Mouse (Mus musculus) fibroblast of lung, adult 2 months (primary cell): ENCODE measurements around the gene Them5.

Experiments
- DNase-seq: peaks from one replicate; pipeline ENCODE4 v3.0.0-alpha.2; 2011; ENCODE audit warnings: low read depth

The Them5 gene

DNA sequence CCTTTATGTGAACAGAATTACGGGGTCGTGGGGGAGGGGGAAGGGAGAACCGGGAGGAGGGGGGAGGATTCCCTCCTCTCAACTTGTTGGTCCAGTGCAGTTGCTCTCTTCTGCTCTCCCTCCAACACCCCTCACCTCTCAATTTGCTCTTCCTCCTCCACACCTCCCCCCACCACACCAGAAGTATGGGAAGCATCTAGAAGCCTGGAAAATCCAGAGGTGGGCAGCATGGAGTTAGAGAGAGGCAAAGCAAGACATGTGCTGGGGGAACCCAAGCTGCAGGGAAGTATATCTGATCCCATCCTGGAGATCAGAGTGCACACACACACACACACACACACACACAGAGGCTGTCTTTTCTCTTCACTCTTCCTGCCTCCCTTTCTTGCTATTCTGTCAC, 30.1 kb downstream of the Them5 start:
- no peak for DNase-seq

DNA sequence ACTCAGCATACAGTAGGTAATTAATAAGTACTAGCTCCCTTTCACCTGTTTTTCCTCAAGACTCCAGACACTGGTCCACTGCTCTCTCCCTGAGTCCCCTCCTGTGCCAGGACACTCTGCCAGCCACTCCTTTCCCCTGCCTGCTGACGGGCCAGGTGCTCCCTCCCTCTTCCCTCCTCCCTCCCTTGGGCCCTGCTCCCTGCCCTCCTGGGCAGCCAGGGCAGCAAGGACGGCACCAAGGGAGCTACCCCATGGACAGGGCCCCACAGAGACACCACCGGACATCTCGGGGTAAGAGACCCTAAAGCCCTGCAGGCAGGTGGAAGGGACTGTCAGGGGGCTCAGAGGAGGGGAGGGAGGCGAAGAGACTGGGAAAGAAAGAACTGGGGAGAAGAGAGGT, 30.7 kb downstream of the Them5 start, which contains the start of gene Rorc:
TSS of gene Rorc (plus strand) at position 154 of the 400 bp plus-strand sequence.
- no peak for DNase-seq

GRCm38 (mm10) chr3:94373090-94373489, 31.2 kb downstream of the Them5 start:
- DNase-seq = no peak

DNA sequence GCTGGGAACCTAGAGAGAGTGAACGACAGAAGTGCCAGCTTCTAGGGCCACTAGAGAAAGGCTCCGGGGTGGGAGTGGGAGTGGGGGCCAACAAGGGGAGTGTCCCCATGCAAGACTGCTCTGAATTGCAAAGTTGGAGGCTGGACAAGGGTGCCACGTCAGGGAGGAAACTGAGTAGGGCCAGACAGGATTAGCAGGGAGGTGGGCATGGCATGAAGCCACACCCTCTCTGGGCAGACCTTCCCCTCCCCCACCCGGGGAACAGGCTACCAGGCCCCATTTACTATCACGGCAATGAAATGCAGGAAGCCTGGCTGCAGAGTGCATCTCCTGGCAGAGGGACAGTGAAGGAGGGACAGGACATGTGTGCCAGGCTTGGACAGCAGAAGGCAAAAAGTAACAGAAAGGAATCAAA, 31.7 kb downstream of the Them5 start:
- DNase-seq = no peak

GRCm38 (mm10) chr3:94374636-94375035, 32.7 kb downstream of the Them5 start:
- DNase-seq = no peak

DNA sequence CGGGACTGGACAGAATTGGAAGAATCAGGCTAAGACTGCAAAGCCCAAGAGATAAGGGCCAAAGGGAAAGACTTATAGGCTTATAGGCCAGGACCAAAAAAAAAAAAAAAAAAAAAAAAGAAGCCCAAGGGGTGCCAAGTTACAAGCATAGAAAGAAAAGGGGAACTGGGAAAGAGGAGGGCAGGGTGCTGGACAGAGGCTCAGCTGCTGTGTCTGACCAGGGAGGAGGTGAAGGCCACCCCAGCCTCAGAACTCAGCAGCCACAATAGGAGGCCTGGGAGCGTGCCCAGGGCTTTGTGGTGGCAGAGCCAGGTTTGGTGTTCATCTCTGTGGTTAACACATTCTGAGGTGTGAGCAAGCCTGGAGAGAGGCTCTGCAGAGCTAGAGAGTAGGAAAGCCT, 33.2 kb downstream of the Them5 start:
- no peak for DNase-seq

DNA sequence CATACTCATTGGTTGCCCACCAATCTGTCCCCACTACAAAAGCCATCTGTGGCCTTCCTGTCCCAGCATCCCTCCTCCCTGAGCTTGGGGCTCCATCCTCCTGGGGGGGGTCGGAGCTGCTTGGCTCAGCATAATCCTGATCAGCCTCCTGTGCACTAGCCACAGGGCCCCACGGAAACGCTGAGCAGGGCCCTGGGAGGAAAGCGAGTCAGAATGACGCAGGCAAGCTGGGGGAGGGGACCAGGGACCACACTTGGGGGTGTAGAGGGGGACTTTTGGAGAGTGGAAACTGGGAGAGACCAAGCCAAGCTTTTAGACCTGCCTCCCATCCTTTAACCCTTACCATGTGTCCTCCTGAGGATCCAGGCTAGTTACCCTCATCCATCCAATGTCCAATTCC, 34.0 kb downstream of the Them5 start:
- DNase-seq = no peak

DNA sequence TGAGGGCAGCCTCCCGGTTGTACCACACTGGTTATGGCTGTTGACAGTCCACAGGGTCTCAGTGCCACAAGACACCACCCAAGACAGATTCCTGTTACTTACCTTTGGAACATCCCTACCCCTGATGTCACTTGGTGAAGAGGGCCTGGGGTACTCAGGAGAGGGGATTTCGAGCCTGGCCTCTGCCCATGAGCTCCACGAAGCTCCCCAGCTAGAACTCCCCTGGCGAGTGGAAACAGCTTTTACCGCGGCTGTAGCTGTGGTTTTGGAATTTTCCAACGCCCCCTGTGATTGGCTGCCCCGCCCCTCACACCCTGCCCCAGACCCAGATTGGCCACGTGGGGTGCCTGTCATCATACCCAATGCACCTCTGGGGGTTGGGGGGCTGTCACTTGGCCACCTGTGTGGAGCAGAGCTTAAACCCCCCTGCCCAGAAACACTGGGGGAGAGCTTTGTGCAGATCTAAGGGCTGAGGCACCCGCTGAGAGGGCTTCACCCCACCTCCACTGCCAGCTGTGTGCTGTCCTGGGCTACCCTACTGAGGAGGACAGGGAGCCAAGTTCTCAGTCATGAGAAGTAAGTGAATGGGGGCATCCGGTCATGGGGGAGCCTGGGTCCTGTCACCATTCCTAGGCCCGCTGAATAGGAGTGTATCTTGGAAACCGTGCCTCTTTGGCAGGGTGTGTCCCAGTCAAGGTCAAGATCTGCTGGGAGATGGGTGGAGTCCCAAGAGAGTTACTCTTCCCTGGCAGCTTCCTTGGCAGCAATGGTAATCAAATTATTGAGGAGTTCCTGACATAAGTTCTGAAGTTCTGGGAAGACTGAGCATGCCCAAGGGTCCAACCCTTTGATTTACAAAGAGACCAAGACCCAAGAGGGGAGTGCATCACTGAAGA, 35.4 kb downstream of the Them5 start:
- no peak for DNase-seq

DNA sequence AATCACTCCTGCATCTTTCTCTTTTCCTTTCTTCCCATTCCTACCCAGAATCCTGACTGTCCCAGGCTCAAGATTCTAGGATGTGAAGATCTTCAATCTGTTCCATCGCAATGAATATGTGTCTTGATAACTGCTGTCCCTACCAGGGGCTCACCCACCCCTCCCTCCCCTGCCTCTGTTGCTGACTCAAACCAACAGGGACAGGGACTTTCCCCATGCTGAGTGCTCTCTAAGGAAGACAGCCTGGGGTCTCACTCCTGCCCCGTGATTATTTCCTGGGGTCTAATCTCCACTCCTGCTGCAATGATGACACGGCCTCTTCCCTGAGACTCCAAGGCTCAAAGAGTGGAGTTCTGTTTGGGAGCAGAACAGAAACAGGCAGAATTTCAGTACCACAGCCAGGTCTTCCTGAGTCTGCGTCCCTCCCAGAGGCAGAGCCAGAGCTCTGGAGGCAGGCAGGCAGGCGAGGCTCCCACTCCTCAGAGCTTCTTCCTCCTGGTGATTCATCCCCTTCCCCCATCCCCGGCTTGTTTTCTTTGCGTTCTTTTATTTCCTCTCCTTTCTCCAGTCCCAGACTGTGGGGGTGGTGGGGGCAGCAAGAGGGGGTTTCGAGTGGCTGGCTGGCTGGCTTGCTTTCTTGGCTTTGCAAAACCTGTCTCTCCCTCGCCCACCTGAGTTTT, 38.1 kb downstream of the Them5 start:
- DNase-seq = no peak

DNA sequence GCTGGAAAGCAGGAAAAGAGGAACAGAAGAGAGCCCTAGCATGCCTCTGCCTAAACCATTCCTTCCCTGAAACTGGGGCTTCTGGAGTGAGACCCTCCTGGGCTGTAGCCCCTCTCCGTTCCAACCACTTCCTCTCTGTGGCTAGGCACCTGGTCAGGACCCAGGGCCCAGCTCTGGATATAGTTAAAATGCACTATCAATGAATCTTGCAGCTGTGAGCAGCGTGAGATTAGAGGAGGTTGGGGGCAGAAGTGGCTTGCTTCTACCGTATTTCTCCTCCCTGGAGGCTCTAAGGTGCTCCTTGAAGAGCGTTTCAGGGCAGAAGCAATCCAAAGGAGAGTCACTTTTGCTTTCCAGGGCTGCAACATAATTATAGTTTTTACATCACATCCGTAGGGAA, 40.4 kb downstream of the Them5 start:
- DNase-seq = no peak

- no peak for DNase-seq
Measured at GRCm38 (mm10) chr3:94383476-94383875, 41.6 kb downstream of the Them5 start.

GRCm38 (mm10) chr3:94386671-94387070, 44.8 kb downstream of the Them5 start:
- DNase-seq = no peak

- no peak for DNase-seq
Measured at GRCm38 (mm10) chr3:94387391-94387790, 45.5 kb downstream of the Them5 start.

- DNase-seq = no peak
Measured at GRCm38 (mm10) chr3:94388047-94388446, 46.1 kb downstream of the Them5 start.

GRCm38 (mm10) chr3:94389420-94389819, 47.5 kb downstream of the Them5 start:
- no peak for DNase-seq

DNA sequence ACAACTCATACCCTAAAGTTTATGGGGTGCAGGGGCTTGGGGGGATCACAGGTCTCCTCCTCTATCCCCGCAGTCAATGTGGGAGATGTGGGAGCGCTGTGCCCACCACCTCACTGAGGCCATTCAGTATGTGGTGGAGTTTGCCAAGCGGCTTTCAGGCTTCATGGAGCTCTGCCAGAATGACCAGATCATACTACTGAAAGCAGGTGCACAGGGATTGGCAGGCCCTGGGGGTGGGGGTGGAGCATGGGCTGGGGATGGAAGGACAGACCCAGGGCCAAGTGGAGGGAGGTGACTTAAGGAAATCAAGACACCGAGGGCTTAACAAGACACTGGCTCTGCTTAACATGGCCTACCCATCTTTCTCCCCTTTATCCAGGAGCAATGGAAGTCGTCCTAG, 49.1 kb downstream of the Them5 start:
- DNase-seq = no peak

GRCm38 (mm10) chr3:94392128-94392527, 50.2 kb downstream of the Them5 start:
- DNase-seq = no peak

DNA sequence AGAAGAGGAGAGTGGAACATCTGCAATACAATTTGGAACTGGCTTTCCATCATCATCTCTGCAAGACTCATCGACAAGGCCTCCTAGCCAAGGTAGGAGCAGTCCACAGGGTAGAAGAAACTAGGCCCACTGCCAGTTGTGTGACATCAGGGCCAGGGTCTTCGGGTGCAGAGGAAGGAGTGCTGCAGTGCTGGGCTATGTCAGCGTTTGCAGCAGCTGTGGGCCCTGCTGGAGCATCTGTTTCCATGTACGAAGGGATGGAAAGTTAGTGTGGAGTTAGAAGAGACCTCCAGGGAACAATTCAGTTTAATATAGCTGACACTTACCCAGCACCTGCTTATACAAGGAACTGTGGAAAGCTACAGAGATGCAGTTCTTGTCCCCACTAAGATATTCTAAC, 51.1 kb downstream of the Them5 start:
- no peak for DNase-seq

GRCm38 (mm10) chr3:94396336-94396735, 54.4 kb downstream of the Them5 start:
- no peak for DNase-seq

- no peak for DNase-seq
Measured at GRCm38 (mm10) chr3:94396851-94397250, 55.0 kb downstream of the Them5 start.
